Mouse (Mus musculus) hindbrain, embryonic 15.5 days (tissue): ENCODE results near the gene Myocos. TPM values are rescaled to one million over a fixed set of nuclear protein-coding genes. Genes with fewer than 3 reads are reported as not detected.
A peak's percentile ranks its signal among the peaks of the same experiment; 100 is the strongest.

Source experiments
- ATAC-seq: fragments of 200-750 bp; cut with Nextera tagmentation; 2 replicates; pipeline ENCODE4 v1.8.0; 2017; ENCODE audit warnings: low read depth, moderate number of reproducible peaks, moderate TSS enrichment; ENCODE audit not compliant: low FRiP score
- H3K27ac ChIP-seq: fragments of 300-500 bp; sonication (generic); replicated peaks from 2 replicates; pipeline ENCODE4 v1.5.1; 2015; ENCODE audit warnings: mild to moderate bottlenecking, inconsistent platforms
- H3K27me3 ChIP-seq: fragments of 300-500 bp; sonication (generic); 2 replicates; pipeline ENCODE4 v1.6.1; 2015; ENCODE audit warnings: control low read depth, inconsistent platforms
- H3K36me3 ChIP-seq: fragments of 300-500 bp; sonication (generic); 2 replicates; pipeline ENCODE4 v1.6.1; 2015; ENCODE audit warnings: control low read depth, inconsistent platforms
- H3K4me1 ChIP-seq: fragments of 300-500 bp; sonication (generic); replicated peaks from 2 replicates; pipeline ENCODE4 v1.6.1; 2015; ENCODE audit warnings: control low read depth, inconsistent platforms
- H3K4me2 ChIP-seq: fragments of 300-500 bp; sonication (generic); 2 replicates; pipeline ENCODE4 v1.6.1; 2015; ENCODE audit warnings: moderate library complexity, mild to moderate bottlenecking, inconsistent platforms
- H3K4me3 ChIP-seq: fragments of 300-500 bp; sonication (generic); 2 replicates; pipeline ENCODE4 v1.5.1; 2015; ENCODE audit warnings: mild to moderate bottlenecking, inconsistent platforms
- H3K9ac ChIP-seq: fragments of 300-500 bp; sonication (generic); 2 replicates; pipeline ENCODE4 v1.6.1; 2015; ENCODE audit warnings: inconsistent platforms
- H3K9me3 ChIP-seq: fragments of 300-500 bp; sonication (generic); 2 replicates; pipeline ENCODE4 v1.6.1; 2016; ENCODE audit warnings: control low read depth, inconsistent platforms
- WGBS: fragments of 180-500 bp; shearing (Covaris S2); methylation state at CpG from one replicate; pipeline ENCODE4 v1.1.7; 2015; 5-methylcytosine and 5-hydroxymethylcytosine counted together
- polyA plus RNA-seq: library from polyadenylated mRNA; unstranded; fragments of >200 nt; fragmentation: Nextera tagmentation; extraction: Ambion mirVana; gene quantifications from 2 replicates; pipeline ENCODE4 v1.2.1, GENCODE M21; 2015

Myocos gene
- polyA plus RNA-seq, result not detected in 2 replicates

GRCm38 (mm10) chr1:162658119-162658518 lies at the start of gene Myocos:
TSS of gene Myocos (minus strand) at chr1:162658219.
- no peak within 1 kb of the TSS for H3K4me2 ChIP-seq
- H3K4me1 ChIP-seq, result no peaks in the 10 kb centered on the region
- H3K9me3 ChIP-seq, result no peaks in the 10 kb centered on the region
- H3K27ac ChIP-seq, result no peak within 1 kb of the TSS
- WGBS, result 93% methylated on average over 7 of the region's 7 CpGs
- H3K27me3 ChIP-seq, result no peaks in the 10 kb centered on the region
- no peak within 1 kb of the TSS for H3K9ac ChIP-seq
- no peak for ATAC-seq
- H3K4me3 ChIP-seq, result no peak within 1 kb of the TSS
- H3K36me3 ChIP-seq, result no peaks in the 10 kb centered on the region

GRCm38 (mm10) chr1:162700389-162701066 lies 42.5 kb upstream of the Myocos start:
- Histone ChIP-seq H3K27ac (no peak overlapping the region), H3K9ac (no peak overlapping the region), H3K4me2 (no peak overlapping the region), H3K36me3 (peaks cover 71% of the 10 kb centered on the region), H3K4me3 (no peak overlapping the region), H3K4me1 (no peaks in the 10 kb centered on the region), H3K27me3 (no peaks in the 10 kb centered on the region), H3K9me3 (no peaks in the 10 kb centered on the region)
- ATAC-seq, result no peak
- 90% methylated on average over 8 of the region's 8 CpGs for WGBS

DNA sequence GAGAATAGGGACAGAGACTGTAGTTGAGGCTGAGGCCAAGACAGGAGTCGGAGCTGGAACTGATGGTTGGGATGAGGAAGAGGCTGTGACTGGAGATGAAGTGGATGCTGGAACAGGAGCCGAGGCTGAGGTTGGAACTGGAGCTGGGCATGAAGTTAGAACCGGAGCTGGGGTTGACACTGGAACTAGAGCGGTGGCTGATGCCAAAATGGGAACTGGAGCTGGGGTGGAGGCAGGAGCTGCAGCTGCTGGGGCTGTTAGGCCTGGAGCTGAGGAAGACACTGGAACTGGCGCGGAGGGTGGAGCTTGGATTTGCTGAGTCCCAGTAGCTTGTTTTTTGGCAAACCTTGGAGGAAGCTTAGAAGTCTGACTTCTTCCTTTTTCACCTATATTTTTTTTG lies 39.8 kb upstream of the Myocos start:
- no peaks in the 10 kb centered on the region for H3K27me3 ChIP-seq
- 96% methylated on average over 6 of the region's 6 CpGs for WGBS
- no peaks in the 10 kb centered on the region for H3K9me3 ChIP-seq
- H3K27ac ChIP-seq, result no peak overlapping the region
- H3K4me1 ChIP-seq, result no peaks in the 10 kb centered on the region
- H3K9ac ChIP-seq, result no peak overlapping the region
- peaks cover 70% of the 10 kb centered on the region for H3K36me3 ChIP-seq
- H3K4me3 ChIP-seq, result no peak overlapping the region
- ATAC-seq, result no peak
- no peak overlapping the region for H3K4me2 ChIP-seq

GRCm38 (mm10) chr1:162693721-162694120 lies 35.7 kb upstream of the Myocos start:
- Histone ChIP-seq H3K27me3 (no peaks in the 10 kb centered on the region), H3K27ac (no peak overlapping the region), H3K9ac (no peak overlapping the region), H3K9me3 (no peaks in the 10 kb centered on the region), H3K4me3 (no peak overlapping the region), H3K4me2 (no peak overlapping the region), H3K4me1 (no peaks in the 10 kb centered on the region), H3K36me3 (peaks cover 76% of the 10 kb centered on the region)
- no peak for ATAC-seq
- 84% methylated on average over 2 of the region's 2 CpGs for WGBS

DNA sequence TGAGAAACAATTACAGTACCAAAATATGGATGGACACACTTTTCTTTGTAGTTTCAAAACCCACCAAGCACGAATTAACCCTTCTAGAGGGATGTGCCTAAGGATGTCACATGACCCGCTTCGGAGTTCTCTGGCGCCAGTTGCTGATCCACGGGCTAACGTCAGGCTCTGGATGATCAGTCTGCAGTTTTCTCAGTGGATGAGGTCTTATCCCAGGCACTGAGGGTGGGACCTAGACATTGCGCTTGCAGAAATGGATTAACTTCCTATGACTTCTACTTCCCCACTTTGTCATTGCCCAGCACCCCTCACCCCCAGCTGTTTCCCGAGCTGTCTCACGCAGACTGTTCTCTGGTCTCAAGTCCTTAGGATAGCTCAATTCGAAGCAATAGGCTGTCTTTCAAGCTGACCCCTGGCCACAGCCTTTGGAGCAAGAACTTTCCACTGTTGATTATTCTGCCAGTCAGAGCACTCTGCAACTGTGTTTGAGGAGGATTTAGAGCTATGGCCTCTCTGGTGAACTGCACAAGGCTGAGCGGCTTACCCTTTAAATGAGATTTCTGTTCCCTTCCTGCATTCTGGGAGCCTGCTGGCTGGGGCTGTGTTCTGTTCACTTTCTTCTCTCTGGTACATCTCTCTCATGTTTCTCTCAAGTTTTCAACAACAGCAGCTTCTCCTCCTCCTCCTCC lies 7.6 kb upstream of the Myocos start:
- Histone ChIP-seq H3K27ac (no peak overlapping the region), H3K9me3 (no peaks in the 10 kb centered on the region), H3K4me1 (peaks cover 9% of the 10 kb centered on the region; the same call in 1 of the 2 replicates), H3K27me3 (no peaks in the 10 kb centered on the region), H3K36me3 (peaks cover 10% of the 10 kb centered on the region), H3K9ac (0 out of 2 replicates have a peak overlapping the region, but pooled peaks have one; percentile 8), H3K4me3 (peak overlapping the region; percentile 18), H3K4me2 (peak overlapping the region; percentile 52)
- WGBS, result 4% methylated on average over 11 of the region's 11 CpGs
- ATAC-seq, result peak; percentile 85

DNA sequence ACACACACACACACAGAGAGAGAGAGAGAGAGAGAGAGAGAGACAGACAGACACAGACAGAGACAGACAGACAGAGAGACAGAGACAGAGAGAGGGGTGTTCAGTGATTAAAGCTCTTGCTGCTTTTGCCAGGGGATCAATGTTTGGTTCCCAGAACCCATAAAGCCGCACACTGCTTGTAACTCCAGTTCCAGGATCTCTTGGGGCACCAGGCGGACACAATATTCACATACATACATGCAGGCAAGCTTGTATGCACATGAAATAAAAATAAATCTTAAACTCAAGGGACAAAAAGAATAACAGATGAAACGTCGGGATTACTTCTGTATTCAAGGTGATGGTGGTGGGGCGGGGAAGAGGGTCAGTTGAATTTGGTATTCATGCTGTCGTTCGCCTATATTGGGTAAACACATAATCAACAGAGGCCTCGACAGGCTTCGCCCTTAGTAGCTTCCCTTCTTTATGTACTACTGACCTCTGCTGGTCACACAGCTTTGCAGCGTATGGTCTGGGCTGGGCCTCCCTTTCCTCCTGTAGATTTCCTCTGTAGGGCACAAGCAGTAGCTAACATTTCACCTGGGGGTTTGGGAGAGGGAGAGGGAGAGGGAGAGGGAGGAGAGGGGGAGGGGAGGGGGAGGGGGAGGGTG lies 6.9 kb upstream of the Myocos start:
- 0 out of 2 replicates have a peak overlapping the region, but pooled peaks have one; percentile 22 for H3K9ac ChIP-seq
- peaks cover 9% of the 10 kb centered on the region; the same call in 1 of the 2 replicates for H3K4me1 ChIP-seq
- H3K4me3 ChIP-seq, result no peak overlapping the region
- WGBS, result 13% methylated on average over 10 of the region's 10 CpGs
- no peaks in the 10 kb centered on the region for H3K27me3 ChIP-seq
- H3K4me2 ChIP-seq, result peak overlapping the region; percentile 33
- peak; percentile 98 for ATAC-seq
- peaks cover 5% of the 10 kb centered on the region; the same call in 1 of the 2 replicates for H3K36me3 ChIP-seq
- H3K9me3 ChIP-seq, result no peaks in the 10 kb centered on the region
- H3K27ac ChIP-seq, result no peak overlapping the region

GRCm38 (mm10) chr1:162660276-162660860 lies 2.3 kb upstream of the Myocos start:
- 89% methylated on average over 11 of the region's 11 CpGs for WGBS
- H3K9ac ChIP-seq, result no peak overlapping the region
- no peaks in the 10 kb centered on the region for H3K36me3 ChIP-seq
- H3K4me1 ChIP-seq, result peaks cover 3% of the 10 kb centered on the region; the same call in 1 of the 2 replicates
- no peak overlapping the region for H3K4me2 ChIP-seq
- H3K27me3 ChIP-seq, result no peaks in the 10 kb centered on the region
- H3K4me3 ChIP-seq, result no peak overlapping the region
- no peak for ATAC-seq
- no peaks in the 10 kb centered on the region for H3K9me3 ChIP-seq
- no peak overlapping the region for H3K27ac ChIP-seq

GRCm38 (mm10) chr1:162648416-162648815 lies 9.6 kb downstream of the Myocos start:
- WGBS, result 93% methylated on average over 14 of the region's 14 CpGs
- H3K4me3 ChIP-seq, result no peak overlapping the region
- H3K27me3 ChIP-seq, result no peaks in the 10 kb centered on the region
- no peak overlapping the region for H3K27ac ChIP-seq
- H3K9ac ChIP-seq, result no peak overlapping the region
- ATAC-seq, result no peak
- H3K4me1 ChIP-seq, result no peaks in the 10 kb centered on the region
- H3K4me2 ChIP-seq, result no peak overlapping the region
- no peaks in the 10 kb centered on the region for H3K9me3 ChIP-seq
- no peaks in the 10 kb centered on the region for H3K36me3 ChIP-seq

GRCm38 (mm10) chr1:162646083-162646686 lies 11.8 kb downstream of the Myocos start:
- H3K9ac ChIP-seq, result no peak overlapping the region
- no peak overlapping the region for H3K27ac ChIP-seq
- 0 out of 2 replicates have a peak, but pooled peaks have one; percentile 39 for ATAC-seq
- no peak overlapping the region for H3K4me3 ChIP-seq
- 79% methylated on average over 10 of the region's 10 CpGs for whole genome bisulfite sequencing
- H3K36me3 ChIP-seq, result no peaks in the 10 kb centered on the region
- H3K4me1 ChIP-seq, result no peaks in the 10 kb centered on the region
- H3K27me3 ChIP-seq, result no peaks in the 10 kb centered on the region
- H3K9me3 ChIP-seq, result no peaks in the 10 kb centered on the region
- H3K4me2 ChIP-seq, result no peak overlapping the region

- WGBS, result 43% methylated on average over 4 of the region's 4 CpGs
- H3K4me1 ChIP-seq, result no peaks in the 10 kb centered on the region
- no peak overlapping the region for H3K27ac ChIP-seq
- no peaks in the 10 kb centered on the region for H3K27me3 ChIP-seq
- peak; percentile 35; the same call in 1 of the 2 replicates for ATAC-seq
- H3K9ac ChIP-seq, result no peak overlapping the region
- H3K9me3 ChIP-seq, result no peaks in the 10 kb centered on the region
- H3K36me3 ChIP-seq, result no peaks in the 10 kb centered on the region
- H3K4me2 ChIP-seq, result no peak overlapping the region
- H3K4me3 ChIP-seq, result no peak overlapping the region
Measured at GRCm38 (mm10) chr1:162643752-162644151, 14.3 kb downstream of the Myocos start.

- H3K27ac ChIP-seq, result no peak overlapping the region
- no peaks in the 10 kb centered on the region for H3K4me1 ChIP-seq
- 74% methylated on average over 3 of the region's 3 CpGs for WGBS
- no peak overlapping the region for H3K9ac ChIP-seq
- no peak overlapping the region for H3K4me2 ChIP-seq
- H3K36me3 ChIP-seq, result no peaks in the 10 kb centered on the region
- ATAC-seq, result no peak
- H3K9me3 ChIP-seq, result no peaks in the 10 kb centered on the region
- no peaks in the 10 kb centered on the region for H3K27me3 ChIP-seq
- no peak overlapping the region for H3K4me3 ChIP-seq
Measured at GRCm38 (mm10) chr1:162642591-162642990, 15.4 kb downstream of the Myocos start.
